Mouse (Mus musculus) megakaryocyte, embryonic 14.5 days (primary cell): Measurements from ENCODE around the gene Ntm. TPM values are rescaled to one million over a fixed set of nuclear protein-coding genes. Genes with fewer than 3 reads are reported as not detected.

Source experiments
- H3K27me3 ChIP-seq: replicated peaks from 2 replicates; pipeline ENCODE3; 2012; ENCODE audit warnings: inconsistent platforms
- H3K36me3 ChIP-seq: replicated peaks from 2 replicates; pipeline ENCODE3; 2012; ENCODE audit warnings: low read length, inconsistent platforms, mixed read lengths
- H3K4me1 ChIP-seq: 2 replicates; pipeline ENCODE4 v1.6.1; 2012; ENCODE audit warnings: inconsistent platforms
- H3K4me3 ChIP-seq: replicated peaks from 2 replicates; pipeline ENCODE3; 2012; ENCODE audit warnings: moderate library complexity, mild to moderate bottlenecking, inconsistent platforms
- H3K9me3 ChIP-seq: 2 replicates; pipeline ENCODE4 v1.6.1; 2012; ENCODE audit warnings: inconsistent platforms
- FLI1 ChIP-seq: IDR thresholded peaks from 2 replicates; pipeline ENCODE4 v1.6.1; 2012; ENCODE audit warnings: low read length, inconsistent platforms, mixed read lengths
- GATA1 ChIP-seq: IDR thresholded peaks from 3 replicates; pipeline ENCODE4 v1.6.1; 2012; ENCODE audit warnings: mixed read lengths, low read length, inconsistent platforms, borderline replicate concordance
- polyA plus RNA-seq: library from polyadenylated mRNA; stranded (reverse); fragments of >175 nt; gene quantifications from 2 replicates; pipeline ENCODE4 v1.2.3, GENCODE M21; 2012; ENCODE audit warnings: low replicate concordance; ENCODE audit not compliant: insufficient read depth

Ntm gene
- polyA plus RNA-seq, 1 experiment, result not detected

DNA sequence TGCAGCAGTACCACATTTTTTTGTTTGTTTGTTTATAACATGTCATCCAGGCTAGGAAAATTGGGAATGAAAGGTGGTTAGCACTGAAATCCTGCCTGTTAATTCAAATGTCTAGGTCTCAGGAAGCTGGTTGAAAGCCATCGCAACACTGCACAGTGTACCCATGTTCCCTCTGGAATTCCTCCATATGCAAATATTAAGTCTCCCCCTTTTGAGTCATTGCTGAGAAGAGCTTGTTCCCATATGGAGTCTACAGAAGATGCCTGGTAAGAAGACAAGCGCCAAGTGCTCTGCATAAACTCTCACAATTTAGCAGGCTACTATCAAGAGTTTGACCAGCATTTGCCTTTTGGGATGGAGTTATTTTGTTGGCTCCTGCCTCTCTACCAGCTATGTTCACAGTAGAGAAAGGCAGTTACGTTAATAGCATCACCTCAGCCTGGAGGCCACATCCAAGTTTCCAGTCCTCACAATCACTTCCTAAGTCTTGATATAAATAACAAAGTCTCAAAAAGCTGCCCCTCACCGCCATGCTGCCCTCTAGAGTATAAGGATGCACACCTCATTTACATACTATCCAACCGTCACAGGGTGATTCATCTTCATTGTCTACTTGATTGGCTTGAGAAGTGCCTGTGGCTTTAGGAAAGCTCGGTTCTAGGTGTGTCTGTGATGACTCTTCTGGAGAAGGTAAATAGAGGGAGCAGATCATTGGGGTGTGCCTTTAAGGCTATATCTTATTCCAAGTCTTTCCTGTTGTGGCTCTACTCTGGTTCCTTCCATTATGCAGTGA is 103.5 kb downstream of the Ntm start:
- no peaks in the 10 kb centered on the region for H3K27me3 ChIP-seq
- no peaks in the 10 kb centered on the region for H3K36me3 ChIP-seq
- TF ChIP-seq FLI1 (no peak), GATA1 (no peak)
- no peak overlapping the region for H3K4me3 ChIP-seq
- peaks cover 14% of the 10 kb centered on the region; the same call in 1 of the 2 replicates for H3K9me3 ChIP-seq
- no peaks in the 10 kb centered on the region for H3K4me1 ChIP-seq

DNA sequence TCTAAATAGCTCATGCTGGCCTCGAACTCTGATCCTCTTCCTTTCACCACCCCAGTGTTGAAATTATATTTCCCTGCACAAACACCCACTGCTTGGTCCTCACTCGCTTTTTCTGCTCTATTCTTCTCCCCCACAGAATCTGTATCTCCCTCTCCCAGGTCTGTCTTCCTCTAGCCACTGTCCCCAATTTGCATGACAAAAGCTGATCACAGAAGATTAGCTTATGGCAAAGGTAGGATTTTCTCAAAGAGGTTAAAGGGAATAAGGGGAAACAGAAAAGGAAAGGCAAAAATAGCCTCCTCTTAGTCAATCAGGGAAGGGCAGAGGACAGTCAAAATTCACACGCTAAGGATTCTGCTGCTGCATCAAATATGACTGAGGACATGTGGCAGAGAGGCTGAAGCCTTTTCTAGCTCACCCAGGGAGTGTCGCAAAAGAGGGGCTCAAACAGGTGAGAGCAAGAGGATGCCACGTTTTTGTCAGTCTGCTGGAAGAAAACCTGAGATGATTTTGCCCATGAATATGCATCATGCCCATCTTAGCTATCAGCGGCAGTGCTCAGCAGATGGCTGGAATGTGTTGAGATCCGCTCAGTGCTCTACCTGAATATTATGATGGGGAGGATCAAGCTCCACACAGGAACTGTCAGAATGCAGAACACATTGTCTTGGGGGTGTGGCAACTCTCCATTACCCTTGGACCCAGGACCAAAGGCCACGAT is 114.0 kb downstream of the Ntm start:
- Histone ChIP-seq H3K36me3 (no peaks in the 10 kb centered on the region), H3K27me3 (no peaks in the 10 kb centered on the region), H3K4me1 (no peaks in the 10 kb centered on the region), H3K9me3 (peaks cover 9% of the 10 kb centered on the region; the same call in 1 of the 2 replicates), H3K4me3 (no peak overlapping the region)
- no peak for TF ChIP-seq GATA1
- TF ChIP-seq FLI1, result no peak

DNA sequence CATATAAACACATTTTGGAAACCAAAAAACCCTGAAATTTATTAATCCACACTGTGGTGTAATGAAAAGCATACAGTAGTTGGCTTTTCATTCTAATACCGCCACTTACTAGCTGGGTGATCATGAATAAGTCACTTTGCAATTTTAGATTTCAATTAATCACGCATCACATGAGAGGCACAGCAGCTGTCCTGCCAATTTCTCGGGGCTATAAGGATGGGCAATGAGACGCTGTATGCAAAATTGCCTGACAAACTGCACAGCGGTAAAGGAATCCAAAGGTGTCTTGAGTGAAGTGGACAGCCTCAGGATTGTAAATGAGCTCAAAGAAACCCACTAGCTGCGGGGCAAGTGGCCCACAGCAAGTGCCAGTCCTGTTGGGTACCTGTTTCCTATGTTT is 125.6 kb downstream of the Ntm start:
- Histone ChIP-seq H3K4me1 (no peaks in the 10 kb centered on the region), H3K4me3 (no peak overlapping the region), H3K9me3 (peaks cover 19% of the 10 kb centered on the region), H3K36me3 (no peaks in the 10 kb centered on the region), H3K27me3 (no peaks in the 10 kb centered on the region)
- no peak for TF ChIP-seq FLI1
- no peak for TF ChIP-seq GATA1

DNA sequence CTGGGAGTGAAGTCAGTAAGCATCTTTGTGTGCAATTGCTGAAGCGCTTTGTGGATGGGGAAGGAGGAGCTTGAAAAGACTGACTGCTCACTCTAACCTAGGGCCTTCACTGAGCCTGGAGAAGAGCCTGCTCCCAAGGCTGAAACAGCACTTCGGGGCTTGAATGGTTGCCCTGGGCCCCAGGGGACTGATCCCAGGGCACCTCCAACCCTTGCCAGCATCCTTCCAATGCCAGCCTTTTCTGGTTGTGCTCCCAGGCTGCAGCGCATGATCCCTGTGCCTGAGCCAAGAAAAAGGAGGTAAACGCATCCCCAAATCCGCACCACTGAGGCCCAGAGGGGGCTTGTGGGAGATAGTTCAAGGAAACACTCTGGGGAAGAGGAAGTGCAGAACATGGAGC is 128.0 kb downstream of the Ntm start:
- no peaks in the 10 kb centered on the region for H3K27me3 ChIP-seq
- H3K4me1 ChIP-seq, result no peaks in the 10 kb centered on the region
- peaks cover 32% of the 10 kb centered on the region for H3K9me3 ChIP-seq
- TF ChIP-seq FLI1 (no peak), GATA1 (no peak)
- no peak overlapping the region for H3K4me3 ChIP-seq
- no peaks in the 10 kb centered on the region for H3K36me3 ChIP-seq

DNA sequence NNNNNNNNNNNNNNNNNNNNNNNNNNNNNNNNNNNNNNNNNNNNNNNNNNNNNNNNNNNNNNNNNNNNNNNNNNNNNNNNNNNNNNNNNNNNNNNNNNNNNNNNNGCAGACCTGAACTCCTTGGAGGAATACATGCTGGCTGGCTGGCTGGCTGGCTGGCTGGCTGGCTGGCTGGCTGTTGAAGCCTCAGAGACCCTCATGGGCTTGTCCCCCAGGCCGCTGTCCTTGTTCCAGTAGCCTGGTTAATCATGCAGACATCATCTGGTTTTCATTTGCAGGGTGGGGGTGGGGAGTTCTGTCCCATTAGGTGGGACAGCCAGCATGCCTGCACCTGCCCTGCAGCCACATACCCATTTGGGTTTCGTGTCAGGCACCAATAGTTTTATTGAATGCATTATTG is 129.2 kb downstream of the Ntm start:
- Histone ChIP-seq H3K4me1 (no peaks in the 10 kb centered on the region), H3K36me3 (no peaks in the 10 kb centered on the region), H3K27me3 (no peaks in the 10 kb centered on the region), H3K4me3 (no peak overlapping the region), H3K9me3 (peaks cover 43% of the 10 kb centered on the region)
- no peak for TF ChIP-seq GATA1
- no peak for TF ChIP-seq FLI1

DNA sequence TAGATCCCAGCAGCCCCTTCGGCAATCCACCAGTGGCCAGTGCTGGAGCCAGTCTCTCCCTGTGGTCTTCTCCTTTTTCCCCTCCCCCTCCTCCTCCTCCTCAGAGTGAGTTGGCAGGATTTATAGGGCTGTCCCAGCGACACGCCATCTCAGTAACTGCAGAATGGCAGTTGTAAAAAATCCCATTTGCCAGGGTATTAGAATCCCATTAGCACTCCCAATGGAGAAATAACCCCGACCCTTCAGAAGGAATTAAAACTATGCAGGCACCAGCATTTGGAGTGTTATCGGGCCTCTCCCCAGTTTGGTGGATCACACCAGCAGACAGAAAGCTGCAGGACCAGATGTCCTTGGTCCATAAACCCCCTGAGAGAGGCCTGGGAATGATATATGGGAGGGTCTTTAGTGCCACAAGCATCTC is 135.7 kb downstream of the Ntm start:
- no peak overlapping the region for H3K4me3 ChIP-seq
- no peaks in the 10 kb centered on the region for H3K4me1 ChIP-seq
- H3K27me3 ChIP-seq, result no peaks in the 10 kb centered on the region
- H3K36me3 ChIP-seq, result no peaks in the 10 kb centered on the region
- H3K9me3 ChIP-seq, result peaks cover 54% of the 10 kb centered on the region
- TF ChIP-seq GATA1 (no peak), FLI1 (no peak)

DNA sequence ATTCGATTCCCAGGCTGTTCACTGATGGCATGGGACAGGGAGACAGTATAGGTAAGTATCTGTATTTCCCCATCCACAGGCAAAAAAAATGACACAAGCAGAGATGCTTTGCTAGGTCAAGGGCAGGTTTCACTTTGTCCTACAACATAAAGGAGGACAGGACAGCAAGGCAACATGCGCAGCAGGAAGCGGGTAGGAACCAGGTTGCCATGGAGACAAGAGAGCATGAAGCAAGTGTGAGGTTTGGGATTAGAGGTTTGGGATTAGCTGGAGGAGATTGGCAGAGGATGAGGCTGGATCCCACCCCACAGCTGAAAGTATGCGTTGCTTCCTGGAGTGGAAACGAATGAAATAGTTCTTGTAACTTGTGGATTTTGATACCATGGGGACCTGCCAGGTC is 137.7 kb downstream of the Ntm start:
- Histone ChIP-seq H3K36me3 (no peaks in the 10 kb centered on the region), H3K27me3 (no peaks in the 10 kb centered on the region), H3K4me1 (no peaks in the 10 kb centered on the region), H3K9me3 (peaks cover 49% of the 10 kb centered on the region), H3K4me3 (no peak overlapping the region)
- TF ChIP-seq GATA1 (no peak), FLI1 (no peak)

DNA sequence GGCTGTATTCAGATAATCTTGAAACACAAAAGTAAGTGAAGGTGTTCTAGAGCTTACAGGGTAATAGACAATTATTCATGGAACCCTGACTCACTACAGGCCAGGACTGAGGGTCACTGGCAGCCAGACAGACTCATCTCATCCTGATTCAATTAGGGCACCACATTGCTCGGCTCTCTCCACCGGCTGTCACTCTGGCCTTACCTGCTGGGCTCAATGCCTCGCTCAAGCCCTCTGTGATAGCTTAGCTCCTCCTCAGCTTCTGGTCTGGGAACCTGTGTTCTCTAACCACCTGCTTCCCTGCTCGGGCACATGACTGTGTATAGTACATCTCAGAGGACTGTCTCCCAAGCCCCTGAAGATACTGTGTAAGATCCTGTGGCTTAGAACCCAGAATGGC is 139.2 kb downstream of the Ntm start:
- Histone ChIP-seq H3K36me3 (no peaks in the 10 kb centered on the region), H3K4me3 (no peak overlapping the region), H3K9me3 (peaks cover 42% of the 10 kb centered on the region), H3K27me3 (no peaks in the 10 kb centered on the region), H3K4me1 (no peaks in the 10 kb centered on the region)
- TF ChIP-seq FLI1 (no peak), GATA1 (no peak)

DNA sequence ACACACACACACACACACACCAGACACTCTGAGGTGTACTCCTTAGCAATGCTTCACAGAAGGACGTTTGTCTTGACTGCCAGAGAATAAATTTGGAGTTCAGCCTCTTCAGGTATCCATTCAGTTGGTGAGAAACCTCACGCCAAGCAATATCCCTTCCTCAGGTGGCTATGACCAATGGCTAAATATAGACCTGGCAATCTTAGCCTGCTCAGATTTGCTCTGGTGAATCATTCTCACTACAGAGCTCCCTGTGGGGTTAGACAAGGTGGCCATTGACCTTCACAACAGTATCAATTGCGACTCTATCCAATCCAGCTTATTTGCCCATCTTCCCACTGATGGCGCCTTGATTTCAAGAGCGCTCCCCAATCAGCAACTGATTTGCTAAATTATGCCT is 150.3 kb downstream of the Ntm start:
- H3K27me3 ChIP-seq, result no peaks in the 10 kb centered on the region
- H3K4me1 ChIP-seq, result no peaks in the 10 kb centered on the region
- no peaks in the 10 kb centered on the region for H3K36me3 ChIP-seq
- H3K9me3 ChIP-seq, result 0 out of 2 replicates have a peak, but pooled peaks cover 3% of the 10 kb centered on the region
- TF ChIP-seq FLI1 (no peak), GATA1 (no peak)
- H3K4me3 ChIP-seq, result no peak overlapping the region

DNA sequence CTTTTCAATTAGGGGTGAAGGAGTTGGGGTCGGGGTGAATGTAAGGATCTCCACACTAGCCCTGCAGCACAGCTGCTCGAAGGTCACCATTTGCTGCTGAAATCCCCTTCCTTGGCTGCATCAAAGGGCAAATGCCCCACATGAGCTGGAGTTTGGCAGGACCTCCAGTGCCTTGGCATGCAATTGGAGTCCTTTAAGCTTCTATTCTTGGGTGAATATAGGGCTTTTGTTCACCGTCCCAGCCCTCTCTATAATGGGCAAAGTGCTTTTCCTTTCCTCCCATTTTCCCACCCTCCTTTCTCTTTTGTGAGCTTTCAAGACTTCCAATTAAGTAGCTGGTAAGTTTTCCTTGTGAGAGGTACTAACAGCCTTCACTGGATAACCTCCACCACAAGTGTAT is 156.2 kb downstream of the Ntm start:
- Histone ChIP-seq H3K9me3 (peaks cover 14% of the 10 kb centered on the region), H3K27me3 (no peaks in the 10 kb centered on the region), H3K4me3 (no peak overlapping the region), H3K4me1 (no peaks in the 10 kb centered on the region), H3K36me3 (no peaks in the 10 kb centered on the region)
- TF ChIP-seq GATA1 (no peak), FLI1 (no peak)
